Mouse (Mus musculus) liver, postnatal 0 days (tissue): ENCODE measurements around the gene Rnf186.

Source experiments
- CTCF ChIP-seq: sonication (generic); IDR thresholded peaks from 2 replicates; pipeline ENCODE4 v1.5.1; 2016; ENCODE audit warnings: antibody characterized with exemption, low read depth
- EP300 ChIP-seq: IDR thresholded peaks from 2 replicates; pipeline ENCODE4 v1.6.1; 2016; ENCODE audit warnings: antibody characterized with exemption, low read depth, mild to moderate bottlenecking

DNA sequence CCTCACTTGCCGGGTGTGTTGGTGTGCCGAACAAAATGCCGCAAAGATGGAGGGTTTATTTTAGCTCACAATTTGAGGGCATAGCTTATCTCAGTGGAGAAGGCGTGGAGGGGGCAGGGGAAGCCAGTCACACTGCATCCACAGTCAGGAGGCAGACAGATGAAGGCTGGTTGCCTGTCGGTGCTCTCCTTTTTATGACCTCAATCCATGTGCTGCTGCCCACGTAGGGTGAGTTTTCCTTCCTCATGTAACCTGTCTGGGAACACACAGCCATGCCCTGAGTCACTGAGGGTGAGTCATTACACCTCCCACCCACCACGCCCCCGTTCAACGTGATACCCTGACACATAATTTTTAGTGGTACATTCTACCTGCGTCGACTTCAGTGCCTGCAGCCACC is 31.7 kb downstream of the Rnf186 start:
- TF ChIP-seq CTCF: no peak
- TF ChIP-seq EP300: no peak
